Mouse (Mus musculus) limb, embryonic 14.5 days (tissue): ENCODE results near the gene Fgfr2. TPM values are rescaled to one million over a fixed set of nuclear protein-coding genes. Genes with fewer than 3 reads are reported as not detected.

Source experiments
- ATAC-seq: fragments of 200-750 bp; cut with Nextera tagmentation; 2 replicates; pipeline ENCODE4 v1.8.0; 2017; ENCODE audit warnings: low read depth, moderate number of reproducible peaks, moderate TSS enrichment; ENCODE audit not compliant: low FRiP score
- DNase-seq: peaks from one replicate; pipeline ENCODE4 v3.0.0-alpha.2; 2015; ENCODE audit warnings: low spot score
- H3K27ac ChIP-seq: fragments of 300-500 bp; sonication (generic); replicated peaks from 2 replicates; pipeline ENCODE4 v1.5.1; 2014; ENCODE audit warnings: low read depth, mild to moderate bottlenecking, low read length, moderate library complexity, mixed read lengths
- H3K27me3 ChIP-seq: fragments of 300-500 bp; sonication (generic); 2 replicates; pipeline ENCODE4 v1.6.1; 2014; ENCODE audit warnings: low read length, mixed read lengths; ENCODE audit not compliant: control insufficient read depth, insufficient read depth
- H3K36me3 ChIP-seq: fragments of 300-500 bp; sonication (generic); 2 replicates; pipeline ENCODE4 v1.6.1; 2014; ENCODE audit warnings: mild to moderate bottlenecking, low read length, moderate library complexity, mixed read lengths; ENCODE audit not compliant: control insufficient read depth, insufficient read depth
- H3K4me1 ChIP-seq: fragments of 300-500 bp; sonication (generic); 2 replicates; pipeline ENCODE4 v1.6.1; 2014; ENCODE audit warnings: antibody characterized with exemption, low read length, mixed read lengths; ENCODE audit not compliant: control insufficient read depth, insufficient read depth
- H3K4me2 ChIP-seq: fragments of 300-500 bp; sonication (generic); replicated peaks from 2 replicates; pipeline ENCODE4 v1.6.1; 2014; ENCODE audit warnings: low read depth, mild to moderate bottlenecking, low read length, moderate library complexity; ENCODE audit not compliant: severe bottlenecking
- H3K4me3 ChIP-seq: fragments of 300-500 bp; sonication (generic); replicated peaks from 2 replicates; pipeline ENCODE4 v1.5.1; 2014; ENCODE audit warnings: low read length
- H3K9ac ChIP-seq: fragments of 300-500 bp; sonication (generic); 2 replicates; pipeline ENCODE4 v1.6.1; 2014; ENCODE audit warnings: mild to moderate bottlenecking, low read depth, low read length, moderate library complexity; ENCODE audit not compliant: severe bottlenecking
- H3K9me3 ChIP-seq: fragments of 300-500 bp; sonication (generic); 2 replicates; pipeline ENCODE4 v1.6.1; 2016; ENCODE audit warnings: low read length; ENCODE audit not compliant: control insufficient read depth
- POLR2A ChIP-seq: fragments of 200-500 bp; IDR thresholded peaks from 2 replicates; pipeline ENCODE4 v1.8.0; 2012; ENCODE audit warnings: inconsistent platforms, mild to moderate bottlenecking, moderate library complexity, borderline replicate concordance; ENCODE audit not compliant: insufficient read depth, insufficient read length; ENCODE audit errors: extremely low read depth
- WGBS: fragments of 180-500 bp; shearing (Covaris S2); extraction: QIAGEN DNeasy Blood & Tissue Kit; methylation state at CpG from one replicate; pipeline ENCODE4 v1.1.7; 2014; 5-methylcytosine and 5-hydroxymethylcytosine counted together
- polyA plus RNA-seq, 2 experiments: library from polyadenylated mRNA; depleted of rRNA in 1 of 2; stranded (reverse) in 1 of 2; unstranded in 1 of 2; fragments of >200 nt; fragmentation: Nextera tagmentation in 1 of 2; extraction: Ambion mirVana in 1 of 2; gene quantifications; 2 replicates each; pipeline versions ENCODE4 v1.2.1 to v1.2.3; 2012 to 2014

The Fgfr2 gene
- polyA plus RNA-seq, 2 experiments = 131 to 133 TPM

- 88% methylated on average over 4 of the region's 4 CpGs for WGBS
- no peak for TF ChIP-seq POLR2A
- Histone ChIP-seq H3K4me2 (no peak overlapping the region), H3K4me3 (no peak overlapping the region), H3K4me1 (no peaks in the 10 kb centered on the region), H3K9me3 (no peaks in the 10 kb centered on the region), H3K27ac (no peak overlapping the region), H3K9ac (no peak overlapping the region), H3K27me3 (no peaks in the 10 kb centered on the region), H3K36me3 (no peaks in the 10 kb centered on the region)
- DNase-seq = no peak
- no peak for ATAC-seq
Observed at GRCm38 (mm10) chr7:132106891-132107290, 1016.3 kb downstream of the Fgfr2 start.

- Histone ChIP-seq H3K4me1 (no peaks in the 10 kb centered on the region), H3K9ac (no peak overlapping the region), H3K4me3 (no peak overlapping the region), H3K27me3 (no peaks in the 10 kb centered on the region), H3K9me3 (no peaks in the 10 kb centered on the region), H3K36me3 (no peaks in the 10 kb centered on the region), H3K27ac (no peak overlapping the region), H3K4me2 (no peak overlapping the region)
- no peak for TF ChIP-seq POLR2A
- ATAC-seq = no peak
- 76% methylated on average over 4 of the region's 4 CpGs for WGBS
- DNase-seq = no peak
Observed at GRCm38 (mm10) chr7:132105326-132105725, 1017.8 kb downstream of the Fgfr2 start.

GRCm38 (mm10) chr7:132098441-132098840 is 1024.7 kb downstream of the Fgfr2 start:
- no peak overlapping the region for H3K4me2 ChIP-seq
- 57% methylated on average over 4 of the region's 4 CpGs for WGBS
- no peaks in the 10 kb centered on the region for H3K27me3 ChIP-seq
- H3K27ac ChIP-seq = no peak overlapping the region
- no peaks in the 10 kb centered on the region for H3K36me3 ChIP-seq
- no peaks in the 10 kb centered on the region for H3K9me3 ChIP-seq
- H3K4me3 ChIP-seq = no peak overlapping the region
- TF ChIP-seq POLR2A = no peak
- H3K9ac ChIP-seq = no peak overlapping the region
- ATAC-seq (no peak), DNase-seq (peak; percentile 23)
- no peaks in the 10 kb centered on the region for H3K4me1 ChIP-seq

- Histone ChIP-seq H3K4me3 (no peak overlapping the region), H3K9ac (no peak overlapping the region), H3K4me1 (peaks cover 5% of the 10 kb centered on the region), H3K27me3 (no peaks in the 10 kb centered on the region), H3K4me2 (no peak overlapping the region), H3K36me3 (no peaks in the 10 kb centered on the region), H3K9me3 (no peaks in the 10 kb centered on the region), H3K27ac (no peak overlapping the region)
- no peak for TF ChIP-seq POLR2A
- no peak for DNase-seq
- ATAC-seq = no peak
- WGBS = 35% methylated on average over 7 of the region's 7 CpGs
Observed at GRCm38 (mm10) chr7:132094666-132095065, 1028.5 kb downstream of the Fgfr2 start.

GRCm38 (mm10) chr7:132091551-132091950 is 1031.6 kb downstream of the Fgfr2 start:
- H3K27ac ChIP-seq = no peak overlapping the region
- H3K9me3 ChIP-seq = no peaks in the 10 kb centered on the region
- peaks cover 5% of the 10 kb centered on the region for H3K4me1 ChIP-seq
- ATAC-seq (no peak), DNase-seq (peak; percentile 7)
- H3K36me3 ChIP-seq = no peaks in the 10 kb centered on the region
- WGBS = 68% methylated on average over 7 of the region's 7 CpGs
- H3K4me3 ChIP-seq = no peak overlapping the region
- H3K4me2 ChIP-seq = no peak overlapping the region
- no peak for TF ChIP-seq POLR2A
- H3K27me3 ChIP-seq = no peaks in the 10 kb centered on the region
- no peak overlapping the region for H3K9ac ChIP-seq

- TF ChIP-seq POLR2A = no peak
- Histone ChIP-seq H3K9ac (no peak overlapping the region), H3K4me2 (no peak overlapping the region), H3K4me1 (peaks cover 5% of the 10 kb centered on the region), H3K9me3 (no peaks in the 10 kb centered on the region), H3K27ac (no peak overlapping the region), H3K4me3 (no peak overlapping the region), H3K27me3 (no peaks in the 10 kb centered on the region), H3K36me3 (no peaks in the 10 kb centered on the region)
- DNase-seq (no peak), ATAC-seq (no peak)
- WGBS = 70% methylated on average over 6 of the region's 6 CpGs
Observed at GRCm38 (mm10) chr7:132088606-132089005, 1034.5 kb downstream of the Fgfr2 start.
